Mouse (Mus musculus) induced T-regulatory cell, adult 2 months (primary cell): ENCODE data around the gene Map3k5.
A peak's percentile ranks its signal among the peaks of the same experiment; 100 is the strongest.
"Not testable (repeated sequence)": the region's sequence is repeated elsewhere in the genome, so short reads cannot be mapped to it uniquely, and the experiment has no call there.

Source experiments
- DNase-seq: peaks from one replicate; pipeline ENCODE4 v3.0.0-alpha.2; 2012; ENCODE audit warnings: low read depth

The Map3k5 gene

GRCm38 (mm10) chr10:19964105-19964504 lies 29.8 kb downstream of the Map3k5 start:
- DNase-seq = no peak

DNA sequence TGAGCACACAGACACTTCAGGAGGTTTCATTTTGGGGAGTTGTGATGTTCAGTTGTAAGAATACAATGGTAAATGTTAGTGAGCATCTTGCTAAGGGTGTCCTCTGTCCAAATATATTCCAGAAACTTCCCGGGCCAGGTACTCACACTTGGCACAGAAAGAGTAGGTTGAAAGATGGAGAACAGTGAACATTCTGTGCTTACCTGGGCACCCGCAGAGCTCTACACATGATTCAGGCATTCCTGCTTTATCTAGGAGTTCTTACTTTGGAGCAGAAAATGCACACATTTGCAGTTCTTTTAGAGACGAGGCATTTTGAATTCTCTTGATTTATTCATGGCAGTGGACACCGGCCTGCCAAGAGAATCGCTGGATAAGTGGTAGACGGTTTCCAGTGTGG lies 32.3 kb downstream of the Map3k5 start:
- DNase-seq = no peak

DNA sequence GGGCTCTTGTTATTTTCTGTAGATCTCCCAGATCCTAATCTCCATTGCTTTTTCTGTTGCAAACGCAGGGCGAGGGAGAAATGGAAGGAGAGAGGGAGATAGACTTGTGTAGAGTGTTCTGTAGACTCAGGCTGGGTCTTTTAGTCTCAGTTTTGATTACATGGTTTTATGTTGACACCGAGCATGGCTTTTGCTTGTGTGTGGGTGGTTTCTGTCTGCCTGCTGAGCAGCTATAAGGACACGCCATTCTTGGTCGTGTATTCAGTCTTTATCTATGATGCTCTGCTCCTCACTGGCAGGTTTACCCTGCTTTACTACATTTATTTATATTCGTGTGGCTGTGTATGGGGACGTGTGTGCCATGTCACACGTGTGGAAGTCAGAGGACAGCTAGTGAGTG lies 34.2 kb downstream of the Map3k5 start:
- DNase-seq = no peak

- DNase-seq = no peak
Observed at GRCm38 (mm10) chr10:19969831-19970460, 35.7 kb downstream of the Map3k5 start.

DNA sequence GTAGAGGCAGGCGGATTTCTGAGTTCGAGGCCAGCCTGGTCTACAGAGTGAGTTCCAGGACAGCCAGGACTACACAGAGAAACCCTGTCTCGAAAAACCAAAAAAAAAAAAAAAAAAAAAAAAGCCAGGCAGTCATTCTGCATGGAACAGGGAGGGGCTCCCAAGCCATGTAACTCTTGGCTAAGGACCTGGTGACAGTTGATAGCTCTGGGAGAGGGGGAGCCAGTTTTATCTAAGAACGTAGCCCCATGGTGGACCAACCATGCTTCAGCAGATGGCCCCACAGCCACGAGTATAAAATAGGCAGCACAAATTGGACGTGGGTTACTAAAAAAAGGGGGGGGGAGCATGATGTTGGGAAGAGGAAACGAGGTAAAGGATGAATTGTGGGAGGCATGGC lies 37.2 kb downstream of the Map3k5 start:
- not testable (repeated sequence) for DNase-seq

DNA sequence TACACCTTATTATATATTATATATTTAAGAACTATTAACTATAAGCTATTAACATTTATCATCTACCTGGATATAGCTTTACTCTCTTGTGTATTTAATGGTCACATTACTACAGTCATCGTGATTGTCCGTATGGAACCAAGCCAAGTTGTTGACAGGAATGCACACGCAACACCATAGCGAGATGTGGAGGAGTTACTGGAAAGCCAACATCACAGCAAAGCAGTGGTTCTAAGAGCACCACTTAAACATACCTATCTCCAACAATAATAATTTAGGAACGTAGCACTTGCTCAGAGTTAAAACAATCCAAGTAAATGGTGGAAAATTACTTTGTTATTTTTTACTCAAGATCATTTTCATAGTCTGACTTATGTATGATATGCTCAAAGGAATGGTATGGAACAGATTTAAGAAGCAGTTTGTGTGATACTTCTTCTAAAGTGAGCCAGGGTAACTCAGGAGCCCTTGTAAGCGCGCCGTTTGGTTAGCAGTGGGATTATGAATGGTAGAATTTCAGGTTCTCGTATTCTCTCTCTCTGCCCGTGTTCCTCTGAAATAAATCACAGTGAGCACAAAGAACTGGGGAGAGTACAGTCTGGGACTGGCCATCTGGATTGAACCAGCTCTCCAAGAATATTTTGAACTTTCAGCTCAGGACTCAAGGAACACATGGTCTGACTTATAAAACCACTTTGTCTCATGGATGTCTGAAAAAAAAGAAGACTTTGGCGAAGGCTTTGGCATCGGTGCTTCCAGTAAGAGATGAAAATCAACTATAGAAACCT lies 39.2 kb downstream of the Map3k5 start:
- DNase-seq = no peak

GRCm38 (mm10) chr10:19977557-19977956 lies 43.3 kb downstream of the Map3k5 start:
- DNase-seq = peak; percentile 34

- DNase-seq = no peak
Observed at GRCm38 (mm10) chr10:19978662-19979199, 44.5 kb downstream of the Map3k5 start.

DNA sequence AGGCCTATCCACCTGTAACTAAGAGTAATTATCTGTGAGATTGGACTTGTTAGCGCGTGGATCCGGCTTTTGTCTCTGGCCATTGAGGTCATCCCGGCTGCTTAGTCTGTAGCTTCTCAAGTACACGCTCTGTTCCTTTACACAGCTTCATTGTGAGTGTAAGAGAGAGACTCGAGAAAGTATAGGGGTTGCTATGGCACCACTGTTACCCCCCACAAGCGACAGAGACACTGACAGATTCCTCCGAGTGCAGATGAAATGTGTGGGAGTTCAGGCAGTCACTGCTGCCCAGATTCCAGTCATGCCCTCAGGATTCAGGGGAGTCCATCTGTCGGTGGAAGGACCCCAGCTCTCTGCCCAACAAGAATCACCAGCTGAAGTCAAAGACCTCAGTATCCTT lies 53.5 kb downstream of the Map3k5 start:
- DNase-seq = no peak

DNA sequence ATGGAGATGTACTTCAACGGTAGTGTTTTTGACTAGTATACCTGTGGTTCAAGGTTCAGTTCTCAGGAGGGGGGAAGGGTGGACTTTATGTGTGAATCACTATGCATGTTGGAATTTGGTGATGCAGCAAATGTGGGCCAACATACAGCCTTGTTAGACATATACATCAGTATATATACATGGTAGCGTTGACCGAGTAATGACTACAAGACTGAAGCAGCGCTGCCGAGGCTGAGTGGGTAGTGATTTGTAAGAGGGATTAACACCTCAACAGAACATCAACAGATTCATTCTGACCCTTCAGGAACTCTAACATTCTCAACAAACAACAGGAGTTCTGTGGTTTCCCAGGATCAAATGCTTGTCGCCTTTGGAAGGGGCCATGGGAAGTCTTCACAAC lies 55.7 kb downstream of the Map3k5 start:
- DNase-seq = no peak

GRCm38 (mm10) chr10:19990638-19991037 lies 56.4 kb downstream of the Map3k5 start:
- DNase-seq = no peak

DNA sequence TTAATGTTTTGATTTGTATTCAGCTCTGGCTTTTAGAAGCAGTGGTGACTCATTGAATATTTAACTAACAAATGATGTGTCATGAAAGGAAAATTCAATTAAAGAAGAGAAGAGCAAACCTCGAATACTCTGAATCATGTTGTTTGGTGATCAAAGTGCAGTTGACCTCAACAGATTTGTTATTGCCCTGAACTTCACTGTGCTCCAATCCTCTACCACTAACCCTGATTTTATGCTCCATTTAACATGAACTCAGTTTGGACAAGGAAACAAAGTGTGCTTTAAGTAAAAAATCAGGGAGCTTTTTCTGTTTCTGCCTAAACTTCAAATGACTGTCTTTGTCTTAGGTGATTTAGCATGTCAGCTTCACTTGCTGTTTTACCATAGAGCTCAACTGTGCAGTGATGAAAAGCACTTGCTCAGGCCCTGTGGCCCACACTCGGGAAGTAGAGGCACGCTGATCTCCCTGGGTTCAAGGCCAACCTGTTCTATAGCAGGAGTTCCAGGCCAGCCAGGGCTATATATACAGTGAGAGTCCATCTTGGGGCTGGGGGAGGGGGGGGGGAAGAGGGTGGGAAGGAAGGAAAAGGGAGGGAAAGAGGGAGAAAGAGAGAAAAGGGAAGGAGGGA lies 57.1 kb downstream of the Map3k5 start:
- peak; percentile 51 for DNase-seq

DNA sequence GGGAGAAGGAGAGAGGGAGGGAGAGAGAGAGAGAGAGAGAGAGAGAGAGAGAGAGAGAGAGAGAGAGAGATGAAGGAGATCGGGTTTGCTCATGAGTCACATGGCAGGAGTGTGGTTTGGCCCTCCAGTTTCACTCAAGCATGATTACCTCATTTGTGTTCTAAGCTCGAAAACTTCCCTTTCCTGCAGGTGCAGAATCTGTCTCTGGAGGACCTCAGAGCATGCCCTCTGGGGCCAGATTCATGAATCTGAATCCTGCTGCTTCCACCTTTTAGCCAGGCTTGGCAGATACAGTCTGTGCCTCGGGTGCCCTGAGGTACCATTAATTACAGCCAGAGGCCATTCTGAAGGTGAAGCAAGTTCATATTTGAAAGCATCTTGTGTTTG lies 57.6 kb downstream of the Map3k5 start:
- DNase-seq = peak; percentile 83

DNA sequence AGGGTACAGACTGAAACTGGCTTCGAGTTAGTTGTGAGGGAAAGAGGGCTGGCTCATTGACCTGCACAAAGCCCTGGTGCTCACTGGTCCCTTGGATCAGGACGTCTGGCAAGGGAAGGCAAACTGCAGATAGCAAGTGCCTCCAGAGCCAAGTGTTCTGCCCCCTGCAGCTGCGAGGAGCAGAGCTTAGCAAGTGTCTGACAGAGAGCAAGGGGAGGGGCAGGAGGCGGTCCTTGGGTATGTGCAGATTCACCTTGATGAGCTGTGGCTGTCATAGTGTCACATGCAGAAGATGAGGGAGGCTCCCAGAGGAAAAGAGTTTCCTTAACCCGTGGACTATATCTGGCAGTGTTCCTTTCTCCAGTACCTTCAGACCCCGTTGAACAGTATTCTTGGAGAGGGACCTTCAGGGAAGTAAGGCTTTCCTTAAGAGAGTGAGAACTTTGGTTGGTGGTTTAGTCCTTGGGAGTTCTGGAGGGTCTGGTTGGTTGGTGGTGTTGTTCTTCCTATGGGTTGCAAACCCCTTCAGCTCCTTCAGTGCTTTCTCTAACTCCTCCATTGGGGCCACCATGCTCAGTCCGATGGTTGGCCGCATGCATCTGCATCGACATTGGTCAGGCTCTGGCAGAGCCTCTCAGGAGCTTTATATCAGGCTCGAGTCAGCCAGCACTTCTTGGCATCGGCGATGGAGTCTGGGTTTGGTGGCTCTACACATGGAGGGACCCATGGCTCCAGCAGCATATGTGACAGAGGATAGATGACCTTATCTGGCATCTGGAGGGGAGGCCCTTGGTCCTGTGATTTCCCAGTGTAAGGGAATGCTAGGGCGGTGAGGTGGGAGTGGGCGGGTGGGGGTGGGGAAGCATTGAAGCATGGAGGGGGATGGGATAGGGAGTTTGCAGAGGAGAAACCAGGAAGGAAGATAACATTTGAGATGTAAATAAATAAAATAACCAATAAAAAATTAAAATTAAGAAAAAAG lies 60.5 kb downstream of the Map3k5 start:
- peak; percentile 42 for DNase-seq

DNA sequence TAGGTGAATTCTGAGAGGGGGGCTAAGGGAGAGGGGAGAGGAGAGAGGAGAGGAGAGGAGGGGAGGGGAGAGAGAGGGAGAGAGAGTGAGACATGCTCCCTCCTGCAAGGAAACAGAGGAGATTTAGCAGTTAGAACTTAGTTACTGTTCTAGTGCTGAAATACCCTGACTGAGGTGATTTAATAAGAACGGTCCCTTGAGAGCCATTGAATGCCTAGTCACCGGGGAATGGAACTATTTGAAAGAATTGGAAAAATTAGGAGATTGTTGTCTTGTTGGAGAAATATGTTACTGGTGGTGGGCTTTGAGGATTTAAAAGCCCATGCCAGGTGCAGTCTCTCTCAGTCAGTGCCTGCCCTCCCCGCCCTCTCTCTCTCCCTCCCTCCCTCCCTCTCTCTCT lies 61.9 kb downstream of the Map3k5 start:
- no peak for DNase-seq

DNA sequence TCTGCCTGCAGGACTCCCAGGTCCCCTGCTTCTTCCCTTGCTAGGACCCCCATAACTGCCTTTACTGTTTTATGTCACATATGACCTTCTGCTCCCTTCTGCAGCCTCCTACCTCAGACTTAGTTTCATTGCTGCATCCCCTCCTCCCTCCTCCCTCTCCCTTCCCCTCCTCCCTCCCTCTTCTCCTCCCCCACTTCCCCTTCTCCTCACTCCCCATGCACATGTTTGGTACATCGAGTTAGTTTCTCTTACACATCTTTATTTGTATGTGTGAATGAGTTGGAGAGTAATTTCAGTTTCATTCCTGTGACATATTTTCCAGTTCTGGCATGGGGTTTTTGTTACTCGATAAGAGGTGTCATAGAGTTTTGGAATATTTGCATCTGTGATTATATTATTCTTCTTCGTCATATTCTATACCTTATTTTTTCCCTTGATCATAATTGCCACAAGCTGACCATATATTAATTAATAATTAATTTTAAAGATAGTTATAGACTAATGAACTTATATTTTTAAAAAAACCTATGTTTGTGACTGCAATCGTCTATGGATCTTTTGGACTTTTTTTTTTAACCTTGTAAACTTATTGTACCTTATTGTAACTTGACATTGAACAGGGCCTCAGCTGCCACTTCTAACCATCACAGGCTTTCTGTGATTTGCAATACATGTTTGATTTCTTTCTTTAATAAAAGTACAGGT lies 65.6 kb downstream of the Map3k5 start:
- peak; percentile 78 for DNase-seq

DNA sequence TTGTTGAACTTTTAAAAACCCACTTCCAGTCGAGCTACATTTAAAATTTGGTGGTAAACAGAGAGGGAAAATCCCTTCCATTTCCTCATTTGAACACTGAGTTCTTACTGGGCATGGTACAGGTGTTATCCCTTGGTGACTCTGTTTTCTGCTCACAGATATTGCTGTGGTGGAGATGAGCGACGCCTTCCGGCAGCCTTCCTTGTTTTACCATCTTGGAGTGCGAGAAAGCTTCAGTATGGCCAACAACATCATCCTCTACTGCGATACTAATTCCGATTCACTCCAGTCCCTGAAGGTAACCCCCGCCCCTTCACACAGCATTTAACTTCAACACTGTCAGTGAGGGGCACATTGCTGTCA lies 66.1 kb downstream of the Map3k5 start:
- peak; percentile 85 for DNase-seq

DNA sequence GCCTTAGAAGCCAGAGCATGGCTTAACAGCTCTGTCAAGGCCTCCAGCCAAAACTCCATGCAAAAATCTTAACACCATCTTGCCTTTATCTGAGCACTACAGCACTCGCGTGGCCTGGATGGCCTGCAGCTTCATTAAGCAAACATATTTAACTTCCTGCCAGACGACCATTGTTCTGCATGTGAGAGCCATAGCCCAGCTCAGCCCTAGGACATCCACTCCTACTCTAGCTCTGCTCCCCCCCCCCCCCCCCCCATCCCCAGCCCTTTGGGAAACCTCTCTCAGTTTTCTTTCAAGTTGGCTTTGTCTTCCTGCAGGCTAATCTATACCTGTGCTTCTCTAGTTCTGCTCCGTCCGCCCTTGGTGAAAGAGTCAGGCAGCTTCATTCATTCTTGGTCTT lies 67.7 kb downstream of the Map3k5 start:
- DNase-seq = peak; percentile 33

GRCm38 (mm10) chr10:20003006-20003405 lies 68.7 kb downstream of the Map3k5 start:
- DNase-seq = peak; percentile 53

GRCm38 (mm10) chr10:20004786-20005185 lies 70.5 kb downstream of the Map3k5 start:
- DNase-seq = peak; percentile 60

DNA sequence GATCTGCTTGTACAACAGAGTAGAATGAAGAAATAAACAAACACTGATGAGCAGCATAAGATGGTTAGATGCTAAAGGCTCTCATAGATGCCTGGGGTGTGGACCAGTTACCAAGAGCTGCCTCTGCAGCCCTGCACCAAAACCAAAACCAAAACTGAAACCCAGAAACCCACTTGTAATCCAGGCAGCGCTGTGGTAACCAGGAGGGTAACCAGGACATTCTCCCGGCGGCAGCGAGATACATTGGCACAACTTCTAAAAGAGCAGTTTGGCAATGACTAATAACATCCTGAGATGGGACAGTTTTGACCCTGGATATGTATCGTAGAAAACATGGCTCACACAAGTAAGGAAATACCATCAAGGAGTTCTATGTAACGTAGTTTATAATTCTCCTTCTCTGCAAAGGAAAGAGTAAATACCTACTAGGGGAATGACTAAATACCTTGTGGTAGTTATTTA lies 71.2 kb downstream of the Map3k5 start:
- DNase-seq = peak; percentile 91
